Mouse (Mus musculus): ENCODE data around the gene Gm10964.

The Gm10964 gene

GRCm38 (mm10) chr3:103739329-103739728, at the start of gene Gm10964:
Gm10964 (plus strand) TSS chr3:103739366.
- no peak for DNase-seq (ENCODE audit: low spot score in 2 of 2)

- DNase-seq (ENCODE audit: low spot score in 2 of 2), result no peak
Observed at GRCm38 (mm10) chr3:103690506-103690905, 48.7 kb upstream of the Gm10964 start.

- no peak for DNase-seq (ENCODE audit: low spot score in 2 of 2)
Observed at GRCm38 (mm10) chr3:103695556-103695955, 43.6 kb upstream of the Gm10964 start.

- DNase-seq (ENCODE audit: low spot score in 2 of 2), result no peak
Observed at GRCm38 (mm10) chr3:103696388-103696925, 42.7 kb upstream of the Gm10964 start.

GRCm38 (mm10) chr3:103704661-103705060, 34.5 kb upstream of the Gm10964 start:
- DNase-seq (ENCODE audit: low spot score in 2 of 2), result no peak

- DNase-seq (ENCODE audit: low spot score in 2 of 2), result no peak
Observed at GRCm38 (mm10) chr3:103705426-103705825, 33.7 kb upstream of the Gm10964 start.

- DNase-seq (ENCODE audit: low spot score in 2 of 2), result peak in 1 of 2 experiments; percentile 18
Observed at GRCm38 (mm10) chr3:103709470-103710040, 29.6 kb upstream of the Gm10964 start.

- DNase-seq (ENCODE audit: low spot score in 2 of 2), result no peak
Observed at GRCm38 (mm10) chr3:103712196-103712595, 27.0 kb upstream of the Gm10964 start.

GRCm38 (mm10) chr3:103714236-103714875, 24.8 kb upstream of the Gm10964 start:
- no peak for DNase-seq (ENCODE audit: low spot score in 2 of 2)

- DNase-seq (ENCODE audit: low spot score in 2 of 2), result no peak
Observed at GRCm38 (mm10) chr3:103714942-103715341, 24.2 kb upstream of the Gm10964 start.

- no peak for DNase-seq (ENCODE audit: low spot score in 2 of 2)
Observed at GRCm38 (mm10) chr3:103715762-103716693, 23.1 kb upstream of the Gm10964 start.

GRCm38 (mm10) chr3:103716774-103717760, 22.1 kb upstream of the Gm10964 start:
- DNase-seq (ENCODE audit: low spot score in 2 of 2), result no peak

- no peak for DNase-seq (ENCODE audit: low spot score in 2 of 2)
Observed at GRCm38 (mm10) chr3:103718728-103719127, 20.4 kb upstream of the Gm10964 start.

- no peak for DNase-seq (ENCODE audit: low spot score in 2 of 2)
Observed at GRCm38 (mm10) chr3:103724137-103724536, 15.0 kb upstream of the Gm10964 start.

GRCm38 (mm10) chr3:103726642-103727041, 12.5 kb upstream of the Gm10964 start:
- DNase-seq (ENCODE audit: low spot score in 2 of 2), result no peak

- DNase-seq (ENCODE audit: low spot score in 2 of 2), result no peak
Observed at GRCm38 (mm10) chr3:103727813-103728326, 11.3 kb upstream of the Gm10964 start.

- DNase-seq (ENCODE audit: low spot score in 2 of 2), result no peak
Observed at GRCm38 (mm10) chr3:103729850-103730249, 9.3 kb upstream of the Gm10964 start.

- no peak for DNase-seq (ENCODE audit: low spot score in 2 of 2)
Observed at GRCm38 (mm10) chr3:103732116-103732515, 7.0 kb upstream of the Gm10964 start.

GRCm38 (mm10) chr3:103733176-103733575, 6.0 kb upstream of the Gm10964 start:
- no peak for DNase-seq (ENCODE audit: low spot score in 2 of 2)

- DNase-seq (ENCODE audit: low spot score in 2 of 2), result peak; percentile 47 to 49
Observed at GRCm38 (mm10) chr3:103733799-103734695, 5.1 kb upstream of the Gm10964 start.
